Mouse (Mus musculus) hindbrain, embryonic 14.5 days (tissue): ENCODE data around the gene Foxn3. TPM values are rescaled to one million over a fixed set of nuclear protein-coding genes. Genes with fewer than 3 reads are reported as not detected.
A peak's percentile ranks its signal among the peaks of the same experiment; 100 is the strongest.

ENCODE experiments used
- ATAC-seq: fragments of 200-750 bp; cut with Nextera tagmentation; 2 replicates; pipeline ENCODE4 v1.8.0; 2017; ENCODE audit warnings: moderate number of reproducible peaks, mild to moderate bottlenecking, moderate TSS enrichment, moderate library complexity; ENCODE audit not compliant: low FRiP score
- DNase-seq: peaks from one replicate; pipeline ENCODE4 v3.0.0-alpha.2; 2015; ENCODE audit warnings: low spot score
- H3K27ac ChIP-seq: fragments of 300-500 bp; sonication (generic); 2 replicates; pipeline ENCODE4 v1.5.1; 2014; ENCODE audit warnings: mild to moderate bottlenecking, moderate library complexity
- H3K27me3 ChIP-seq: fragments of 300-500 bp; sonication (generic); 2 replicates; pipeline ENCODE4 v1.6.1; 2014; ENCODE audit warnings: mild to moderate bottlenecking, low read length, mixed read lengths; ENCODE audit not compliant: control insufficient read depth, insufficient read depth
- H3K36me3 ChIP-seq: fragments of 300-500 bp; sonication (generic); replicated peaks from 2 replicates; pipeline ENCODE4 v1.6.1; 2014; ENCODE audit not compliant: control insufficient read depth, insufficient read depth
- H3K4me1 ChIP-seq: fragments of 300-500 bp; sonication (generic); replicated peaks from 2 replicates; pipeline ENCODE4 v1.6.1; 2014; ENCODE audit warnings: antibody characterized with exemption, low read length, mixed read lengths; ENCODE audit not compliant: control insufficient read depth, insufficient read depth
- H3K4me2 ChIP-seq: fragments of 300-500 bp; sonication (generic); replicated peaks from 2 replicates; pipeline ENCODE4 v1.6.1; 2014; ENCODE audit warnings: mild to moderate bottlenecking, moderate library complexity
- H3K4me3 ChIP-seq: fragments of 300-500 bp; sonication (generic); replicated peaks from 2 replicates; pipeline ENCODE4 v1.5.1; 2014; ENCODE audit warnings: mild to moderate bottlenecking, low read length
- H3K9ac ChIP-seq: fragments of 300-500 bp; sonication (generic); 2 replicates; pipeline ENCODE4 v1.6.1; 2014
- H3K9me3 ChIP-seq: fragments of 300-500 bp; sonication (generic); 2 replicates; pipeline ENCODE4 v1.6.1; 2016; ENCODE audit warnings: low read length; ENCODE audit not compliant: control insufficient read depth
- WGBS: fragments of 180-500 bp; shearing (Covaris S2); extraction: QIAGEN DNeasy Blood & Tissue Kit; methylation state at CpG from one replicate; pipeline ENCODE4 v1.1.7; 2014; 5-methylcytosine and 5-hydroxymethylcytosine counted together
- polyA plus RNA-seq: library from polyadenylated mRNA; unstranded; fragments of >200 nt; fragmentation: Nextera tagmentation; extraction: Ambion mirVana; gene quantifications from 2 replicates; pipeline ENCODE4 v1.2.1, GENCODE M21; 2014

Foxn3 gene
- polyA plus RNA-seq, 1 experiment from 2014 or later, result 84.9 TPM

GRCm38 (mm10) chr12:99356660-99357059, 206.7 kb downstream of the Foxn3 start:
- Histone ChIP-seq H3K9ac (no peak overlapping the region), H3K4me3 (no peak overlapping the region), H3K36me3 (no peaks in the 10 kb centered on the region), H3K9me3 (no peaks in the 10 kb centered on the region), H3K4me1 (0 out of 2 replicates have a peak, but pooled peaks cover 13% of the 10 kb centered on the region), H3K27me3 (no peaks in the 10 kb centered on the region), H3K27ac (no peak overlapping the region), H3K4me2 (no peak overlapping the region)
- ATAC-seq, result no peak
- WGBS, result 87% methylated on average over 8 of the region's 8 CpGs
- no peak for DNase-seq

DNA sequence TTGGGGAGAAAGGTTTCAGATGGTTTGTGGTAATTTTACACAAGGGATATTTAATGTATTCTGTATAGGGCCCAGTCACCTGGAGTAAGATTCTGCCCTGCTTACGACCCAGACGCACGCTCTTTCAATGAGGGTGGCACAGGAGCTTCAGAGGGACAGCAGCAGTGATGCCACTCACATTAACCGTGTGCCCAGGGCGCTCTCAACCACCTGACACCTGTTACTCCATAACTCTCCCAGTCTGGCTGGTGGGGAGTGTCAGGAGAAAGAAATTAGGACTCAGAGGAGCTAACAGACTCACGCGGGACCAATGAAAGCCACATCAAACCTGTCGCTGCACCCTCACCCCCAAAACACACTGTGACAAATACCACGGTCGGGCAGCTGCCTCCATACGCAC, 209.7 kb downstream of the Foxn3 start:
- no peak for DNase-seq
- Histone ChIP-seq H3K9me3 (no peaks in the 10 kb centered on the region), H3K9ac (no peak overlapping the region), H3K36me3 (no peaks in the 10 kb centered on the region), H3K27ac (no peak overlapping the region), H3K4me3 (no peak overlapping the region), H3K4me1 (peaks cover 19% of the 10 kb centered on the region; the same call in 1 of the 2 replicates), H3K27me3 (no peaks in the 10 kb centered on the region), H3K4me2 (no peak overlapping the region)
- 92% methylated on average over 11 of the region's 11 CpGs for WGBS
- ATAC-seq, result no peak

- Histone ChIP-seq H3K4me2 (no peak overlapping the region), H3K4me3 (no peak overlapping the region), H3K4me1 (peaks cover 27% of the 10 kb centered on the region), H3K9me3 (no peaks in the 10 kb centered on the region), H3K27ac (no peak overlapping the region), H3K27me3 (no peaks in the 10 kb centered on the region), H3K9ac (no peak overlapping the region), H3K36me3 (no peaks in the 10 kb centered on the region)
- ATAC-seq (no peak), DNase-seq (no peak)
- 77% methylated on average over 6 of the region's 6 CpGs for WGBS
These were observed 210.8 kb downstream of the Foxn3 start for GRCm38 (mm10) chr12:99352583-99352982.

DNA sequence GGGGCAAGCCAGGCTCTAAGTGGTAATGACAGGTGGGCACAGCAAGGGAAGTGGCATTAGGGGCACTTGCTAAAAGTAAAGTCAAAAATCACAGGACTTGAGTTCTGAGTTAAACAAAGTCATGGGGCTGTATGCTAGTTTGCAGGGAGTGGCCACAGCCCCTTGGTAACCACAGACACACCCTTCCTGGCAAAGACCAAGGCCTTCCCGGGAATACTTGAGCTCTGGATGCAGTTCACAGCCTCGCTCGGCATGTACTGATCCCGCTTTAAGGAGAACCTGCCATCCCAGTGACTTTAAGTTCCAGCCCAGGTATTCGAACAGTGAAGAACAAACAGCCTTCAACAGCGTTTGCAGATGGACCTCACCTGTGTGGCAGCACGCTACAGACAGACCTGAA, 211.2 kb downstream of the Foxn3 start:
- Histone ChIP-seq H3K9me3 (no peaks in the 10 kb centered on the region), H3K27ac (no peak overlapping the region), H3K4me3 (no peak overlapping the region), H3K36me3 (no peaks in the 10 kb centered on the region), H3K4me1 (peaks cover 27% of the 10 kb centered on the region), H3K9ac (no peak overlapping the region), H3K4me2 (no peak overlapping the region), H3K27me3 (no peaks in the 10 kb centered on the region)
- no peak for DNase-seq
- no peak for ATAC-seq
- WGBS, result 83% methylated on average over 7 of the region's 7 CpGs

DNA sequence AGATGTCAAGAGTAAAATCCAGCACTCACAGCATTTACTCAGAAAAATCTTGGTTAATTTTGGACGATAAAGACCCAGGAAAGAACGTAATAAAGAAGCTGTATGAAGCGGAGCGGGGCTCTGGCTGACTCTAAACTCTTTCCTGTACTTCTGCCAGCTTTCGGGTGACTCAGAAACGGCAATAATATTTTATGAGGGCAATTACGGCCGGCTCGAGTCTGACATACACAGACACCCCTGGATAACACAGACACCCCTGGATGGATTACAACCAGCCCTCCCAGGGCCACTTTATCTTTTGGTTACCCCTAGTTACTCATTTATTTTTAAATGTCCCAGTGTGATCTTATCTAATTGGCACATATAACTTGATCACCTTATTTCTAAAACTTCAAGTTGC, 211.7 kb downstream of the Foxn3 start:
- ATAC-seq (no peak), DNase-seq (no peak)
- H3K27ac ChIP-seq, result no peak overlapping the region
- H3K9ac ChIP-seq, result no peak overlapping the region
- WGBS, result 80% methylated on average over 9 of the region's 9 CpGs
- H3K4me2 ChIP-seq, result no peak overlapping the region
- H3K9me3 ChIP-seq, result no peaks in the 10 kb centered on the region
- no peaks in the 10 kb centered on the region for H3K36me3 ChIP-seq
- no peak overlapping the region for H3K4me3 ChIP-seq
- peaks cover 27% of the 10 kb centered on the region for H3K4me1 ChIP-seq
- no peaks in the 10 kb centered on the region for H3K27me3 ChIP-seq

DNA sequence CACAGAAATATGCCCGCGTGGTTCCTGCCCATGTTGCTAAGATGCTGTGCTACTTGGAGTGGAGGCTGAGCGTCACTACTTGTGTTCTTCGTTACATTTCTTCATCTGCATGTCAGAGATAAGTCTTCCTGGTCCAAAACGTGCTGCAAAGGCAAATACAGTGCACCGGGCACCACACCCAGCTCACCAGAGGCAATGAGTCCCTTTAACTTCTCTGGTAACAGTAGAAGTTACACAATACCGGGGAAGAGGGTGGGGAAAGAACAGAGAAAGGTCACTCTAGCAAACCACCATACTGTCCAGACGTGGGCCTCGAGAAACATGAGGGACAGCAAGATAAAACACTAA, 213.8 kb downstream of the Foxn3 start:
- peaks cover 35% of the 10 kb centered on the region for H3K4me1 ChIP-seq
- no peak for DNase-seq

DNA sequence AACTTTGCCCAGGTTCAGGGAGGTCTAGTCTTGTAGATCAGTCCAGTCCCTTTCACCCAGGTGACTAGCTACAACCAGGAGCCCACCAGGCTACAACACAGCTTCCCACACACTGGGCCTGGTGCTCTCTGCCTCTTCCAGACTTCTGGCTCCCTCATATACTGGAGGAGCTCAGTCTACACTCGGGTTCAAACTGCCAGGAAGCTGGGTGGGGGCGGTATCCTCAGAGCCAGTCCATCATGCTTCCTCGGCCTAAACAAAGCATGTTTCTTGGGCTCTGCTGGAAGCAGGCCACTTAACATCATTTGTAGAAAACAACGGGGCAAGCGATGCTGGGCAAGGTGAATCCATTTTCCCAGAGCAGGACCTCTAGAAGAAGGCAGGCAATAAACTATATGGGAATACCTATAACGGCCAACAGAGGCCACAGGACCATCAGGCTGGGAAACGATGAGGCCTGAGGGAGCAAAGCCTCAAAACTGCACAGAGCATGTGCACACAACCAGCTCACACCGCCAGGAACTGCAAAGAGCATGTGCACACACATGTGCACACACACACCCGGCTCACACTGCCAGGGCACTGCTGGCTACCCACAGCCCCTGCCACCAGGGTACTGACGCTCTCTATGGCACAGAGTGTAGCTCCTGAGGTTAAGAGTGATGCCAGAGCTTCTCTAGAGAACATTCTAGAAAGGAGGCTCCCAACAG, 214.3 kb downstream of the Foxn3 start:
- Histone ChIP-seq H3K4me3 (no peak overlapping the region), H3K9ac (0 out of 2 replicates have a peak overlapping the region, but pooled peaks have one; percentile 5), H3K4me1 (peaks cover 35% of the 10 kb centered on the region), H3K27ac (no peak overlapping the region), H3K4me2 (no peak overlapping the region), H3K9me3 (no peaks in the 10 kb centered on the region), H3K36me3 (no peaks in the 10 kb centered on the region), H3K27me3 (no peaks in the 10 kb centered on the region)
- no peak for DNase-seq
- 68% methylated on average over 10 of the region's 10 CpGs for WGBS
- ATAC-seq, result no peak

More for the DNA sequence above, 213.8 kb downstream of the Foxn3 start:
- Histone ChIP-seq H3K27ac (no peak overlapping the region), H3K9ac (no peak overlapping the region), H3K4me3 (no peak overlapping the region), H3K9me3 (no peaks in the 10 kb centered on the region), H3K36me3 (no peaks in the 10 kb centered on the region), H3K4me2 (no peak overlapping the region), H3K27me3 (no peaks in the 10 kb centered on the region)
- 85% methylated on average over 9 of the region's 9 CpGs for WGBS
- no peak for ATAC-seq

DNA sequence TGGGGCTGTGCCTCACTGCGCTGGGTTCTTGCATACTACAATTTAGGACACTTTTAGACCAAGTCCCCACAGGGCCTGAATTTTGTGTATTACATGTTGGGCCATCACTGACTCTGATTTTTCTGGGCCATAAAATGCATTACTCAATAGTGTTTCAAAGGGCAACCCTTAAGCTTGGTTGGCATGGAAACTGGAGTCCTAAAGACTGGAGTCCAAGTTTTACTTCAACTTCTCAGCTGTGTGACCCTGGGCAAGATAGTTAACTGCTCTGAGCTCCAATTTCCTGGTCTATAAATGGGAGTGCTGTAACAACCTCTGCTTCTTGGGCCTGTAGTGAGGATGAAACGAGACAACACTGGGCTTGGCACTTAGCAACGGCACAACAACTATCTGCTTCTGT, 215.9 kb downstream of the Foxn3 start:
- no peaks in the 10 kb centered on the region for H3K9me3 ChIP-seq
- WGBS, result 69% methylated on average over 3 of the region's 3 CpGs
- no peaks in the 10 kb centered on the region for H3K36me3 ChIP-seq
- no peak overlapping the region for H3K4me3 ChIP-seq
- no peak overlapping the region for H3K27ac ChIP-seq
- no peaks in the 10 kb centered on the region for H3K27me3 ChIP-seq
- H3K4me1 ChIP-seq, result peaks cover 33% of the 10 kb centered on the region
- no peak overlapping the region for H3K9ac ChIP-seq
- no peak overlapping the region for H3K4me2 ChIP-seq
- no peak for DNase-seq
- ATAC-seq, result no peak

DNA sequence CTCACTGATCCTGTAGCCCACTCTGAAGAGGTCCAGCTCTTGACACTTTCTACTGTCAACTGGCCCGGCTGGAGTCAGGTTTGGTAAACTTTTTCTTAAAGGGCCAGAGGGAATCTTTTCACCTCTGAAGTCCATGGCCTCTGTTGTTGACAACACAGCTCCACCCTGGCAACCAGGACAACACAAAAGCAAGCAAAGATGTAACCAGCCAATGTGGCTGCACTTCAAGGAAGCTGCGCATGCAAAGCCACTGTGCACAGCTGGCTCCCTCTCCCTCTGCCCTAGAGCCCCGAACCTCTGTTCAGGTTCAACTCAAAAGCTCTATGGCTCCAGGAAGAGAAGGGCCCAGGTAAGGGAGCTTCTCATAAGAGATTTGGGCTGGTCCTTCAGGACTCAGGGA, 216.4 kb downstream of the Foxn3 start:
- no peak overlapping the region for H3K4me2 ChIP-seq
- H3K4me3 ChIP-seq, result no peak overlapping the region
- no peak for DNase-seq
- H3K27me3 ChIP-seq, result no peaks in the 10 kb centered on the region
- no peaks in the 10 kb centered on the region for H3K36me3 ChIP-seq
- 77% methylated on average over 3 of the region's 3 CpGs for whole genome bisulfite sequencing
- peaks cover 33% of the 10 kb centered on the region for H3K4me1 ChIP-seq
- H3K9ac ChIP-seq, result no peak overlapping the region
- no peak for ATAC-seq
- H3K9me3 ChIP-seq, result no peaks in the 10 kb centered on the region
- no peak overlapping the region for H3K27ac ChIP-seq

GRCm38 (mm10) chr12:99345323-99345722, 218.1 kb downstream of the Foxn3 start:
- H3K27me3 ChIP-seq, result no peaks in the 10 kb centered on the region
- ATAC-seq, result no peak
- no peak overlapping the region for H3K4me2 ChIP-seq
- no peak overlapping the region for H3K4me3 ChIP-seq
- no peak overlapping the region for H3K9ac ChIP-seq
- no peaks in the 10 kb centered on the region for H3K9me3 ChIP-seq
- peaks cover 44% of the 10 kb centered on the region for H3K4me1 ChIP-seq
- H3K36me3 ChIP-seq, result no peaks in the 10 kb centered on the region
- 76% methylated on average over 4 of the region's 4 CpGs for WGBS
- H3K27ac ChIP-seq, result no peak overlapping the region
- DNase-seq, result no peak
